Mouse (Mus musculus) liver, embryonic 14.5 days (tissue): ENCODE results near the gene Ubtf.

ENCODE experiments used
- CTCF ChIP-seq: IDR thresholded peaks from 2 replicates; pipeline ENCODE4 v1.5.1; 2016; ENCODE audit warnings: antibody characterized with exemption, low read depth, control low read depth
- EP300 ChIP-seq: IDR thresholded peaks from 2 replicates; pipeline ENCODE4 v1.6.1; 2016; ENCODE audit warnings: antibody characterized with exemption, low read depth

DNA sequence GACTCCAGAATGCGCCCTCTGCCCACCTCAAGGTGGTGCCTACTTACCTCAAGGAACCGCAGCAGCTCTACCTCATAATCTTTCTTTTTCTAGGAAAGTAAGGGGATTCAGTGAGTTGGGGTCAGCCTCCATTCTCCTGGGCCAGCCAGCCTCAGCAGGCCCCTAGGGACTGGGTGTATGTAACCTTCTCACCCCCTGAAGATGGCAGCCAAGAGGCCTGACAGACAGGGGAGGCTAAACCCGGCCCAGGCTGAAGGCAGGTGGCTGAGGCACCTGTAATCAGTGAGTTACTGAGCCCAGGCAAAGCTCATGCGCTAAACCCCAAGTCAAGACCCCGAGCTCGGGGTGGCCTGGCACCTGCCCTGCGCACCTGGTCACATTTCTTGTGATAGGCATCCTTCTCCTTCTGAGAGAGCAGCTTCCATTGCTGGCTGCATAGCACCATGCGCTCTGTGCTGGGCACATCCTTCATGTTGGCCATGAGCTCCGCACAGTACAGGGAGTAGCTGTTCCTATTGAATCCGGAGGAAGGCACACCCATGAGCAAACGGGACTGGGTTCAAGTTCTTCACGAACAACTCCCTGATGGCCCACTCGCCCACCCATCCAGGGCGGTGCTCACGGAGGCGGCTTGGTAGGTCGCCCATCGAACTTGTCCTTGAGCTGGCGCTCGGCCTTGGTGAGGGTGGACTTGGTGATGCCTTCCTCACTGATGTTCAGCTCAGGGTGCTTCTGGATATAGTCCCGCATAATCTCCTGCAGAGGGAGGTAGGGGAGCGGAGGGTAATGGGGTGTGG lies 9.5 kb downstream of the Ubtf start:
- TF ChIP-seq CTCF (peak; percentile 12; the same call in 1 of the 2 replicates), EP300 (no peak)
